Mouse (Mus musculus) heart, embryonic 13.5 days (tissue): ENCODE results near the gene Pds5a. TPM values are rescaled to one million over a fixed set of nuclear protein-coding genes. Genes with fewer than 3 reads are reported as not detected.
A peak's percentile ranks its signal among the peaks of the same experiment; 100 is the strongest.

Source experiments
- ATAC-seq: fragments of 200-750 bp; cut with Nextera tagmentation; 2 replicates; pipeline ENCODE4 v1.8.0; 2017; ENCODE audit warnings: moderate TSS enrichment; ENCODE audit not compliant: insufficient number of reproducible peaks, low FRiP score, low TSS enrichment; ENCODE audit errors: extremely low read depth
- H3K27ac ChIP-seq: fragments of 300-500 bp; sonication (generic); replicated peaks from 2 replicates; pipeline ENCODE4 v1.5.1; 2015; ENCODE audit warnings: moderate library complexity, mild to moderate bottlenecking, inconsistent platforms
- H3K27me3 ChIP-seq: fragments of 300-500 bp; sonication (generic); replicated peaks from 2 replicates; pipeline ENCODE4 v1.6.1; 2015; ENCODE audit warnings: mild to moderate bottlenecking, inconsistent platforms
- H3K36me3 ChIP-seq: fragments of 300-500 bp; sonication (generic); 2 replicates; pipeline ENCODE4 v1.6.1; 2015; ENCODE audit warnings: mild to moderate bottlenecking, inconsistent platforms
- H3K4me1 ChIP-seq: fragments of 300-500 bp; sonication (generic); 2 replicates; pipeline ENCODE4 v1.6.1; 2015; ENCODE audit warnings: inconsistent platforms
- H3K4me2 ChIP-seq: fragments of 300-500 bp; sonication (generic); 2 replicates; pipeline ENCODE4 v1.6.1; 2015; ENCODE audit warnings: inconsistent platforms, mild to moderate bottlenecking, moderate library complexity
- H3K4me3 ChIP-seq: fragments of 300-500 bp; sonication (generic); 2 replicates; pipeline ENCODE4 v1.5.1; 2015; ENCODE audit warnings: moderate library complexity, mild to moderate bottlenecking, inconsistent platforms
- H3K9ac ChIP-seq: fragments of 300-500 bp; sonication (generic); 2 replicates; pipeline ENCODE4 v1.6.1; 2015; ENCODE audit warnings: inconsistent platforms, mild to moderate bottlenecking, moderate library complexity
- H3K9me3 ChIP-seq: fragments of 300-500 bp; sonication (generic); 2 replicates; pipeline ENCODE4 v1.6.1; 2016; ENCODE audit warnings: inconsistent platforms
- WGBS: fragments of 180-500 bp; shearing (Covaris S2); methylation state at CpG from one replicate; pipeline ENCODE4 v1.1.7; 2015; ENCODE audit warnings: mixed read lengths; 5-methylcytosine and 5-hydroxymethylcytosine counted together
- polyA plus RNA-seq: library from polyadenylated mRNA; unstranded; fragments of >200 nt; fragmentation: Nextera tagmentation; extraction: Ambion mirVana; gene quantifications from 2 replicates; pipeline ENCODE4 v1.2.1, GENCODE M21; 2015

Pds5a gene
- polyA plus RNA-seq, 1 experiment from 2014 or later, result 32.5 TPM

DNA sequence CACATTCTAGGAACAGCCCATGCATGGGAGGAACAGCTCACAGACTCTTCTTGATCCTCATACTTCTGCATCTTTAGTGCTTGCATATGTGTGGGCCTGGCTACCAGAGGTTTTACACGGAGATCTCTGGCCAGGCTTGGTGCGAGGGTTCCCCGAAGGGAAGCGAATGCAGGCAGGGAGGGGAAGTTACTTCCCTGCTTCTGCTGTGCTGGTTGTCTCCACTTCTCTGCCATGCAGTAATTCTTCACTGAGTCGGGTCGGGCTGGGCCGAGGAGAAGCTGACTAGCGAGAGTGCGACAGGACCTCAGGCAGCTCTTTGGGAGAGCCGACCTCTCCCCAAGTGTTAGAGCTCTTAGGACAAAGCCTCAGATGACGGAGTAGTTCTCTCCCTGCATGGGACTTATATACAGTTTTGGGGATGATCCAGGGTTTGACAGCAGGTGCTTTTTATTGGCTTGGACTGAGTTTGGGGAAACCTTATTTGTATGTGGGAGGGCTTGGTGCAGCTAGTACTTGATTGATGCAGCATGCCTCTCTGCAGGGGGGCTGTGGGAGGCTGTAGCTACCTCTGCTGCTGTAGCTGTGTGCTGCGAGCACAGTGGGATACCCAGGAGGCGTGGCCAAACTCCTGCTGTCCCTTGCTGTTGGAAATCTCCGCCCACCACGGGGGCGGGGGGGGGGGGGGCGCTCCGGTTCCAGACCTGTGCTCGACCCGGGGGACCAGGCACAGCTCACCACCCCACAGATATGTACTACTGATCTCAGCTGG lies 136.8 kb downstream of the Pds5a start:
- H3K27me3 ChIP-seq, result no peaks in the 10 kb centered on the region
- no peak overlapping the region for H3K27ac ChIP-seq
- ATAC-seq, result no peak
- H3K36me3 ChIP-seq, result peaks cover 12% of the 10 kb centered on the region
- H3K9ac ChIP-seq, result no peak overlapping the region
- H3K4me3 ChIP-seq, result no peak overlapping the region
- H3K4me2 ChIP-seq, result 0 out of 2 replicates have a peak overlapping the region, but pooled peaks have one; percentile 2
- no peaks in the 10 kb centered on the region for H3K9me3 ChIP-seq
- peaks cover 32% of the 10 kb centered on the region for H3K4me1 ChIP-seq
- WGBS, result 42% methylated on average over 19 of the region's 20 CpGs

DNA sequence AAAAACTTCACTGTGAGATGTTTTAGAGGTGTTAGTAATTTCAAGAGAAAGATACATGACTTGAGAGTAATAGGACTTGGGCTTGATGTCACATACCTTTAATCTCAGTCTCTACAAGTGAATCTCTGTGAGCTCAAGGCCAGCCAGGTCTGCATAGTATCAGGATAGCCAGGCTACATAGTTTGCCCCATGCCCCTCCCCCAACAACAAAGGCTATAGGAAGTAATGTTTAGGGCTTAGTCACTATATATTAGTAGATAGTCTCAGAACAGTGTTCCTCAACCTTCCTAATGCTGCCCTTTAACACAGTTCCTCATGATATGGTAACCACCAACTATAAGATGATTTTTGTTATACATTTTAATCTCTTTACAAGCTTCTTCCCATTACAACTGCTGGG lies 141.0 kb downstream of the Pds5a start:
- H3K4me2 ChIP-seq, result no peak overlapping the region
- H3K36me3 ChIP-seq, result peaks cover 23% of the 10 kb centered on the region
- H3K4me3 ChIP-seq, result no peak overlapping the region
- no peak overlapping the region for H3K27ac ChIP-seq
- no peaks in the 10 kb centered on the region for H3K27me3 ChIP-seq
- no peak overlapping the region for H3K9ac ChIP-seq
- H3K4me1 ChIP-seq, result peaks cover 28% of the 10 kb centered on the region
- no peak for ATAC-seq
- peaks cover 4% of the 10 kb centered on the region; the same call in 1 of the 2 replicates for H3K9me3 ChIP-seq

Other genes with a start within 250 kb of the Pds5a start
- 1.9 TPM in 1 of 2 replicates, not detected in the other for gene Gm43552, start 205.4 kb downstream of the Pds5a start, polyA plus RNA-seq
- 100 and 101 TPM in 2 replicates for gene Smim14, start 161.1 kb downstream of the Pds5a start, polyA plus RNA-seq
- 124 and 142 TPM in 2 replicates for gene Ube2k, start 161.0 kb downstream of the Pds5a start, polyA plus RNA-seq
- gene N4bp2, start 65.2 kb upstream of the Pds5a start, polyA plus RNA-seq, result 15.4 and 15.9 TPM in 2 replicates
- 0.86 and 0.99 TPM in 2 replicates for gene Rhoh, start 162.9 kb upstream of the Pds5a start, polyA plus RNA-seq
- gene Chrna9, start 236.6 kb upstream of the Pds5a start, polyA plus RNA-seq, result not detected in 2 replicates